Mouse (Mus musculus) lung, postnatal 0 days (tissue): ENCODE data around the gene Crtc3. TPM values are rescaled to one million over a fixed set of nuclear protein-coding genes. Genes with fewer than 3 reads are reported as not detected.
A peak's percentile ranks its signal among the peaks of the same experiment; 100 is the strongest.

Experiments used
- ATAC-seq: fragments of 200-750 bp; cut with Nextera tagmentation; 2 replicates; pipeline ENCODE4 v1.8.0; 2017; ENCODE audit warnings: moderate library complexity
- DNase-seq: peaks from one replicate; pipeline ENCODE4 v3.0.0-alpha.2; 2016; ENCODE audit warnings: low spot score
- H3K27ac ChIP-seq: fragments of 300-500 bp; sonication (generic); 2 replicates; pipeline ENCODE4 v1.5.1; 2014; ENCODE audit warnings: antibody characterized with exemption, mild to moderate bottlenecking, low read length, mixed read lengths
- H3K27me3 ChIP-seq: fragments of 300-500 bp; sonication (generic); replicated peaks from 2 replicates; pipeline ENCODE4 v1.6.1; 2014; ENCODE audit warnings: low read length, mixed read lengths; ENCODE audit not compliant: insufficient read depth
- H3K36me3 ChIP-seq: fragments of 300-500 bp; sonication (generic); 2 replicates; pipeline ENCODE4 v1.6.1; 2014; ENCODE audit warnings: low read length, mixed read lengths; ENCODE audit not compliant: insufficient read depth
- H3K4me1 ChIP-seq: fragments of 300-500 bp; sonication (generic); 2 replicates; pipeline ENCODE4 v1.6.1; 2014; ENCODE audit warnings: antibody characterized with exemption, low read depth, low read length, mixed read lengths; ENCODE audit not compliant: insufficient read depth
- H3K4me2 ChIP-seq: fragments of 300-500 bp; sonication (generic); replicated peaks from 2 replicates; pipeline ENCODE4 v1.6.1; 2014; ENCODE audit warnings: low read depth, mild to moderate bottlenecking, low read length, moderate library complexity, mixed read lengths
- H3K4me3 ChIP-seq: fragments of 300-500 bp; sonication (generic); 2 replicates; pipeline ENCODE4 v1.5.1; 2014; ENCODE audit warnings: low read depth, low read length
- H3K9ac ChIP-seq: fragments of 300-500 bp; sonication (generic); replicated peaks from 2 replicates; pipeline ENCODE4 v1.6.1; 2014; ENCODE audit warnings: low read depth, mild to moderate bottlenecking
- H3K9me3 ChIP-seq: fragments of 300-500 bp; sonication (generic); 2 replicates; pipeline ENCODE4 v1.6.1; 2016; ENCODE audit warnings: low read length, mixed read lengths
- CTCF ChIP-seq: IDR thresholded peaks from 2 replicates; pipeline ENCODE4 v1.5.1; 2016; ENCODE audit warnings: antibody characterized with exemption, mild to moderate bottlenecking
- EP300 ChIP-seq: IDR thresholded peaks from 2 replicates; pipeline ENCODE4 v1.6.1; 2016; ENCODE audit warnings: antibody characterized with exemption, mild to moderate bottlenecking, control low read depth
- WGBS: fragments of 180-500 bp; shearing (Covaris S2); extraction: QIAGEN DNeasy Blood & Tissue Kit; methylation state at CpG from one replicate; pipeline ENCODE4 v1.1.7; 2014; 5-methylcytosine and 5-hydroxymethylcytosine counted together
- polyA plus RNA-seq: library from polyadenylated mRNA; unstranded; fragments of >200 nt; fragmentation: Nextera tagmentation; extraction: Ambion mirVana; gene quantifications from 2 replicates; pipeline ENCODE4 v1.2.1, GENCODE M21; 2015

Crtc3 gene
- polyA plus RNA-seq, 1 experiment from 2014 or later: 20.1 TPM

- Histone ChIP-seq H3K36me3 (0 out of 2 replicates have a peak, but pooled peaks cover 6% of the 10 kb centered on the region), H3K27ac (no peak overlapping the region), H3K9me3 (no peaks in the 10 kb centered on the region), H3K27me3 (no peaks in the 10 kb centered on the region), H3K9ac (no peak overlapping the region), H3K4me2 (no peak overlapping the region), H3K4me3 (no peak overlapping the region), H3K4me1 (peaks cover 7% of the 10 kb centered on the region)
- DNase-seq (no peak), ATAC-seq (no peak)
- 73% methylated on average over 7 of the region's 7 CpGs for WGBS
- TF ChIP-seq CTCF: no peak
- no peak for TF ChIP-seq EP300
These were observed 62.8 kb downstream of the Crtc3 start for GRCm38 (mm10) chr7:80625841-80626240.

GRCm38 (mm10) chr7:80623276-80623675, 65.4 kb downstream of the Crtc3 start:
- H3K27me3 ChIP-seq: no peaks in the 10 kb centered on the region
- ATAC-seq (no peak), DNase-seq (no peak)
- 0 out of 2 replicates have a peak, but pooled peaks cover 6% of the 10 kb centered on the region for H3K36me3 ChIP-seq
- 84% methylated on average over 5 of the region's 5 CpGs for WGBS
- peaks cover 4% of the 10 kb centered on the region for H3K4me1 ChIP-seq
- H3K4me2 ChIP-seq: no peak overlapping the region
- H3K27ac ChIP-seq: no peak overlapping the region
- no peak overlapping the region for H3K4me3 ChIP-seq
- H3K9ac ChIP-seq: no peak overlapping the region
- H3K9me3 ChIP-seq: no peaks in the 10 kb centered on the region
- TF ChIP-seq CTCF: no peak
- TF ChIP-seq EP300: no peak

GRCm38 (mm10) chr7:80616096-80616495, 72.6 kb downstream of the Crtc3 start:
- ATAC-seq: no peak
- Histone ChIP-seq H3K9me3 (no peaks in the 10 kb centered on the region), H3K27me3 (no peaks in the 10 kb centered on the region), H3K4me1 (no peaks in the 10 kb centered on the region), H3K9ac (no peak overlapping the region), H3K4me3 (no peak overlapping the region), H3K36me3 (0 out of 2 replicates have a peak, but pooled peaks cover 4% of the 10 kb centered on the region), H3K27ac (no peak overlapping the region), H3K4me2 (no peak overlapping the region)
- no peak for DNase-seq
- TF ChIP-seq CTCF (0 out of 2 replicates have a peak, but pooled peaks have one; percentile 13), EP300 (no peak)
- WGBS: 70% methylated on average over 9 of the region's 9 CpGs

GRCm38 (mm10) chr7:80614042-80614441, 74.6 kb downstream of the Crtc3 start:
- WGBS: 71% methylated on average over 3 of the region's 3 CpGs
- no peaks in the 10 kb centered on the region for H3K4me1 ChIP-seq
- no peak for TF ChIP-seq EP300
- no peak for TF ChIP-seq CTCF
- H3K36me3 ChIP-seq: peaks cover 4% of the 10 kb centered on the region; the same call in 1 of the 2 replicates
- no peak overlapping the region for H3K27ac ChIP-seq
- H3K9me3 ChIP-seq: no peaks in the 10 kb centered on the region
- no peak overlapping the region for H3K9ac ChIP-seq
- H3K4me2 ChIP-seq: no peak overlapping the region
- H3K27me3 ChIP-seq: no peaks in the 10 kb centered on the region
- no peak for ATAC-seq
- no peak overlapping the region for H3K4me3 ChIP-seq
- DNase-seq: no peak

- TF ChIP-seq CTCF (no peak), EP300 (no peak)
- no peaks in the 10 kb centered on the region for H3K27me3 ChIP-seq
- no peaks in the 10 kb centered on the region for H3K4me1 ChIP-seq
- peaks cover 10% of the 10 kb centered on the region; the same call in 1 of the 2 replicates for H3K36me3 ChIP-seq
- 64% methylated on average over 11 of the region's 11 CpGs for WGBS
- no peak overlapping the region for H3K27ac ChIP-seq
- H3K4me2 ChIP-seq: no peak overlapping the region
- ATAC-seq: no peak
- no peak overlapping the region for H3K9ac ChIP-seq
- no peak overlapping the region for H3K4me3 ChIP-seq
- DNase-seq: no peak
- H3K9me3 ChIP-seq: no peaks in the 10 kb centered on the region
These were observed 76.4 kb downstream of the Crtc3 start for GRCm38 (mm10) chr7:80612191-80612787.

- Histone ChIP-seq H3K9ac (no peak overlapping the region), H3K36me3 (peaks cover 10% of the 10 kb centered on the region; the same call in 1 of the 2 replicates), H3K4me3 (no peak overlapping the region), H3K4me1 (no peaks in the 10 kb centered on the region), H3K27me3 (no peaks in the 10 kb centered on the region), H3K4me2 (no peak overlapping the region), H3K9me3 (no peaks in the 10 kb centered on the region), H3K27ac (no peak overlapping the region)
- DNase-seq: no peak
- TF ChIP-seq EP300 (no peak), CTCF (no peak)
- no peak for ATAC-seq
- 77% methylated on average over 7 of the region's 7 CpGs for WGBS
These were observed 77.0 kb downstream of the Crtc3 start for GRCm38 (mm10) chr7:80611646-80612045.

GRCm38 (mm10) chr7:80607503-80607902, 81.2 kb downstream of the Crtc3 start:
- ATAC-seq: no peak
- H3K4me3 ChIP-seq: no peak overlapping the region
- 45% methylated on average over 2 of the region's 2 CpGs for WGBS

More at GRCm38 (mm10) chr7:80607503-80607902, 81.2 kb downstream of the Crtc3 start:
- TF ChIP-seq CTCF (no peak), EP300 (no peak)
- Histone ChIP-seq H3K9ac (no peak overlapping the region), H3K27me3 (no peaks in the 10 kb centered on the region), H3K36me3 (peaks cover 10% of the 10 kb centered on the region; the same call in 1 of the 2 replicates), H3K27ac (no peak overlapping the region), H3K4me2 (no peak overlapping the region), H3K4me1 (no peaks in the 10 kb centered on the region), H3K9me3 (no peaks in the 10 kb centered on the region)
- DNase-seq: no peak
